15 mouse cellular contexts compared by ENCODE assay signal in genomic region chr11:83891366-83891765, GRCm38 (mm10). TPM values are rescaled to one million over a fixed set of nuclear protein-coding genes. Genes with fewer than 3 reads are reported as not detected.
DNase-seq lines count a peak whose midpoint lies in the region; ATAC-seq and TF ChIP-seq lines count a peak whose summit lies in the region.
"Had no signal": no experiment of that assay in that cellular context is flagged by ENCODE, and none has a peak within 500 bp of the region (broad histone marks: within the 10 kb centered on the region; RNA-seq: fewer than 3 reads in every experiment).

No protein-coding gene starts in this region.

- peak overlapping the region; percentile 54; the same call in 1 of the 2 replicates for H3K27ac ChIP-seq in kidney, postnatal 0 days
- H3K27ac ChIP-seq in embryonic facial prominence, embryonic 14.5 days (replicated peaks; ENCODE audit: low read depth, low read length), result no peak overlapping the region
- H3K27ac ChIP-seq in stomach, embryonic 14.5 days (ENCODE audit: low read length), result no peak overlapping the region
- H3K27ac ChIP-seq: hindbrain, embryonic 14.5 days had no signal

- no peak overlapping the region for H3K4me3 ChIP-seq in kidney, postnatal 0 days (replicated peaks; ENCODE audit: low read depth, low read length)
- no peak overlapping the region for H3K4me3 ChIP-seq in embryonic facial prominence, embryonic 14.5 days (ENCODE audit: low read depth, low read length)
- no peak overlapping the region for H3K4me3 ChIP-seq in stomach, embryonic 14.5 days (ENCODE audit: low read depth, low read length)
- H3K4me3 ChIP-seq: megakaryocyte, embryonic 14.5 days had no signal

- no peak for DNase-seq in kidney, postnatal 0 days (ENCODE audit: low spot score)
- no peak for DNase-seq in kidney, adult 8-10 months
- DNase-seq in ZHBTc4 (ENCODE audit: low read depth, low spot score), result peak; percentile 95
- peak; percentile 73 for DNase-seq in embryonic facial prominence, embryonic 14.5 days (ENCODE audit: low spot score)
- DNase-seq in right cerebral cortex, adult 18-20 months, result no peak
- DNase-seq in right cerebral cortex, adult 2 months (ENCODE audit: low spot score in 2 of 2), result no peak
- no peak for DNase-seq in gastrocnemius, postnatal 4 days (ENCODE audit: low spot score in 2 of 2)
- DNase-seq: cerebellum, postnatal 10 days; right cerebral cortex, postnatal 4 days had no signal

- ATAC-seq in kidney, postnatal 0 days (replicated peaks; ENCODE audit: low FRiP score, low read depth), result no peak
- ATAC-seq in embryonic facial prominence, embryonic 14.5 days (ENCODE audit: low read depth), result peak; percentile 72; the same call in 1 of the 2 replicates
- ATAC-seq in stomach, embryonic 14.5 days (ENCODE audit: insufficient number of reproducible peaks, insufficient read depth, low FRiP score, low read depth), result peak; percentile 85
- ATAC-seq: forebrain, embryonic 14.5 days had no signal

- no peaks in the 10 kb centered on the region for H3K27me3 ChIP-seq in kidney, postnatal 0 days (ENCODE audit: insufficient read depth, low read length)
- H3K27me3 ChIP-seq in embryonic facial prominence, embryonic 14.5 days (replicated peaks; ENCODE audit: control insufficient read depth, insufficient read depth, low read length), result no peaks in the 10 kb centered on the region
- no peaks in the 10 kb centered on the region for H3K27me3 ChIP-seq in stomach, embryonic 14.5 days (ENCODE audit: control insufficient read depth, insufficient read depth, low read length)

- H3K36me3 ChIP-seq in kidney, postnatal 0 days (ENCODE audit: insufficient read depth, low read length), result peaks cover 18% of the 10 kb centered on the region; the same call in 1 of the 2 replicates
- H3K36me3 ChIP-seq in embryonic facial prominence, embryonic 14.5 days (ENCODE audit: control insufficient read depth, insufficient read depth, low read length), result no peaks in the 10 kb centered on the region
- H3K36me3 ChIP-seq in stomach, embryonic 14.5 days (ENCODE audit: control insufficient read depth, insufficient read depth, low read length), result no peaks in the 10 kb centered on the region

- H3K9me3 ChIP-seq in kidney, postnatal 0 days (replicated peaks; ENCODE audit: low read length), result no peaks in the 10 kb centered on the region
- no peaks in the 10 kb centered on the region for H3K9me3 ChIP-seq in embryonic facial prominence, embryonic 14.5 days (ENCODE audit: control insufficient read depth, low read length)
- no peaks in the 10 kb centered on the region for H3K9me3 ChIP-seq in stomach, embryonic 14.5 days (ENCODE audit: control insufficient read depth, low read depth, low read length)
- H3K9me3 ChIP-seq: megakaryocyte, embryonic 14.5 days had no signal

- 33% methylated on average over 6 of the region's 6 CpGs for WGBS in kidney, postnatal 0 days
- 47% methylated on average over 6 of the region's 6 CpGs for WGBS in embryonic facial prominence, embryonic 14.5 days
- WGBS in stomach, embryonic 14.5 days, result 28% methylated on average over 6 of the region's 6 CpGs

- H3K4me2 ChIP-seq in kidney, postnatal 0 days (ENCODE audit: low read length), result no peak overlapping the region
- no peak overlapping the region for H3K4me2 ChIP-seq in embryonic facial prominence, embryonic 14.5 days (ENCODE audit: low read depth, low read length)
- no peak overlapping the region for H3K4me2 ChIP-seq in stomach, embryonic 14.5 days (replicated peaks; ENCODE audit: low read depth, low read length)
- H3K4me2 ChIP-seq: hindbrain, embryonic 14.5 days; liver, embryonic 11.5 days had no signal

- no peak for TF ChIP-seq CTCF in kidney, postnatal 0 days (IDR thresholded peaks at IDR 0.05; ENCODE audit: low read depth)

- no peak overlapping the region for H3K9ac ChIP-seq in kidney, postnatal 0 days (ENCODE audit: low read depth, low read length)
- no peak overlapping the region for H3K9ac ChIP-seq in embryonic facial prominence, embryonic 14.5 days (ENCODE audit: low read depth, low read length)
- H3K9ac ChIP-seq in stomach, embryonic 14.5 days (replicated peaks; ENCODE audit: low read depth, low read length), result no peak overlapping the region
- H3K9ac ChIP-seq: hindbrain, embryonic 14.5 days had no signal

- H3K4me1 ChIP-seq in kidney, postnatal 0 days (replicated peaks; ENCODE audit: insufficient read depth, low read length), result no peaks in the 10 kb centered on the region
- H3K4me1 ChIP-seq in embryonic facial prominence, embryonic 14.5 days (ENCODE audit: control insufficient read depth, insufficient read depth, low read length), result no peaks in the 10 kb centered on the region
- H3K4me1 ChIP-seq in stomach, embryonic 14.5 days (ENCODE audit: control insufficient read depth, insufficient read depth, low read length), result no peaks in the 10 kb centered on the region

RNA-seq across cellular contexts. Expression of gene Hnf1b, which starts 41.5 kb away (rescaled TPM):
- polyA plus RNA-seq in kidney, postnatal 0 days (2015; fragmentation: Nextera tagmentation; extraction: Ambion mirVana), result 88.8 and 92.6 TPM in 2 replicates
- polyA plus RNA-seq in embryonic facial prominence, embryonic 14.5 days (2014; fragmentation: Nextera tagmentation; extraction: Ambion mirVana), result 0.09 TPM in 1 of 2 replicates, not detected in the other
- 6.4 and 8.2 TPM in 2 replicates for polyA plus RNA-seq in stomach, embryonic 14.5 days (2014; fragmentation: Nextera tagmentation; extraction: Ambion mirVana)
- under 1 TPM in 1 of 2 experiments, not detected in 1; 0.26 TPM for total RNA-seq in gastrocnemius, postnatal 4 days (2021)
- total RNA-seq: gastrocnemius, adult 8-10 months had no signal

RNA-seq across cellular contexts. Expression of gene Ddx52, which starts 50.5 kb away (rescaled TPM):
- polyA plus RNA-seq in kidney, postnatal 0 days (2015; fragmentation: Nextera tagmentation; extraction: Ambion mirVana), result 32.5 and 34.8 TPM in 2 replicates
- polyA plus RNA-seq in embryonic facial prominence, embryonic 14.5 days (2014; fragmentation: Nextera tagmentation; extraction: Ambion mirVana), result 29.0 and 33.3 TPM in 2 replicates
- polyA plus RNA-seq in stomach, embryonic 14.5 days (2014; fragmentation: Nextera tagmentation; extraction: Ambion mirVana), result 32.3 and 36.9 TPM in 2 replicates
- 10 to 100 TPM; 13.3 to 15.3 TPM for total RNA-seq in gastrocnemius, postnatal 4 days (2021)

Comparison
In these comparisons a context has a peak if more than half of its experiments do, and no peak if none do; other contexts are left out.
1. DNase-seq: peak in ZHBTc4 (single experiment) and embryonic facial prominence, embryonic 14.5 days (single experiment); none in kidney, postnatal 0 days (single experiment), kidney, adult 8-10 months (0 of 2), right cerebral cortex, adult 18-20 months (single experiment), right cerebral cortex, adult 2 months (0 of 2) and gastrocnemius, postnatal 4 days (0 of 2).